Mouse (Mus musculus): ENCODE measurements around the gene Slco1a1. TPM values are rescaled to one million over a fixed set of nuclear protein-coding genes. Genes with fewer than 3 reads are reported as not detected.

The Slco1a1 gene
- polyA plus RNA-seq (2015; fragmentation: Nextera tagmentation; extraction: Ambion mirVana), result not detected in 2 replicates

- H3K4me3 ChIP-seq (ENCODE audit: low read depth, low read length), result no peak within 1 kb of the TSS
- H3K4me1 ChIP-seq (replicated peaks; ENCODE audit: control insufficient read depth, insufficient read depth, low read length), result no peaks in the 10 kb centered on the region
- H3K27me3 ChIP-seq (replicated peaks; ENCODE audit: control insufficient read depth, insufficient read depth, low read length), result no peaks in the 10 kb centered on the region
- no peak within 1 kb of the TSS for H3K27ac ChIP-seq (ENCODE audit: low read depth, low read length)
- H3K4me2 ChIP-seq (replicated peaks; ENCODE audit: low read depth), result no peak within 1 kb of the TSS
- no peak for TF ChIP-seq CTCF (IDR thresholded peaks at IDR 0.05; ENCODE audit: low read depth)
- no peak for ATAC-seq
- H3K9ac ChIP-seq (ENCODE audit: low read depth, low read length), result no peak within 1 kb of the TSS
- H3K36me3 ChIP-seq (ENCODE audit: control insufficient read depth, insufficient read depth), result no peaks in the 10 kb centered on the region
- H3K9me3 ChIP-seq (ENCODE audit: control insufficient read depth), result no peaks in the 10 kb centered on the region
These were observed at the start of gene Slco1a1 for GRCm38 (mm10) chr6:141946862-141947261. Slco1a1 (minus strand) TSS chr6:141946962.

DNA sequence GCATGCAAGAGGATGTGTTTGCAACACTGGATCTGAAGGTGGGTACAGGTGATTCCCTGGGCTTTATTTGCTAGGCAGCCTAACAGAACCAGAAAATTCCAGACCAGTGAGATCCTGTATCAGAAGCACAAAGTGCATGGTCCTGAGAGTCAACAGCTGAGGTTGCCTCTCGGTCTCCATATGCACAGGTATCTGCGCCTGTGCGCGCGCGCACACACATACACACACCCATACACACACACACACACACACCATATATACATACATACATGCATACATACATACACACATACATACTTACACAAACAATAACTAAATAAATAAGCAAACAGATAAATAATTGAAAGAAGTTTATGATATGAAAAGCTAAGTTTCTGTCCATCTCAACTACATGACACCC is 40.0 kb upstream of the Slco1a1 start:
- no peak overlapping the region for H3K4me3 ChIP-seq (ENCODE audit: low read depth, low read length)
- no peak overlapping the region for H3K9ac ChIP-seq (ENCODE audit: low read depth, low read length)
- H3K4me2 ChIP-seq (replicated peaks; ENCODE audit: low read depth), result no peak overlapping the region
- H3K27ac ChIP-seq (ENCODE audit: low read depth, low read length), result no peak overlapping the region
- WGBS, result 96% methylated on average over 6 of the region's 6 CpGs
- TF ChIP-seq CTCF (IDR thresholded peaks at IDR 0.05; ENCODE audit: low read depth), result no peak
- H3K27me3 ChIP-seq (replicated peaks; ENCODE audit: control insufficient read depth, insufficient read depth, low read length), result no peaks in the 10 kb centered on the region
- no peaks in the 10 kb centered on the region for H3K4me1 ChIP-seq (replicated peaks; ENCODE audit: control insufficient read depth, insufficient read depth, low read length)
- H3K9me3 ChIP-seq (ENCODE audit: control insufficient read depth), result no peaks in the 10 kb centered on the region
- H3K36me3 ChIP-seq (ENCODE audit: control insufficient read depth, insufficient read depth), result no peaks in the 10 kb centered on the region
- no peak for ATAC-seq

DNA sequence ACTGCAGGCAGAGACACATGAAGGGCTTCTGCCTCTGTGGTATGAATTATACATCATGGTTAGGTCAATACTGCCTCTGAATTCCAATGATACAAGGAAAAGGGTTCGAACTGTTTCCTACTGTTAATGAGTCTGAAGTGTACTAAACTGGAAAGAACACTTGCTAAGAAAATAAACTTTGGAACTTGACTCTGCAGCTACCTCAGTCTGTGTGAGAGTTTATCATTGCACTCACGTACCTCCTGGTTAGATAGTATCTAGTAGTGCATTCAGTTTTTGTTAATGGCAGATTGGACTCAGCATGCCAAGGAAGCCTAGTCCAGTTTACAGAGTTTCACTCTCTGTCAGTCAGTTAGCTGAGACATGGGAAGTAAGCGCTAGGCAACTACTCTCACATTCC is 37.9 kb upstream of the Slco1a1 start:
- no peak overlapping the region for H3K4me2 ChIP-seq (replicated peaks; ENCODE audit: low read depth)
- H3K9me3 ChIP-seq (ENCODE audit: control insufficient read depth), result no peaks in the 10 kb centered on the region
- no peak overlapping the region for H3K9ac ChIP-seq (ENCODE audit: low read depth, low read length)
- no peak overlapping the region for H3K4me3 ChIP-seq (ENCODE audit: low read depth, low read length)
- no peaks in the 10 kb centered on the region for H3K27me3 ChIP-seq (replicated peaks; ENCODE audit: control insufficient read depth, insufficient read depth, low read length)
- no peak overlapping the region for H3K27ac ChIP-seq (ENCODE audit: low read depth, low read length)
- no peak for TF ChIP-seq CTCF (IDR thresholded peaks at IDR 0.05; ENCODE audit: low read depth)
- no peaks in the 10 kb centered on the region for H3K4me1 ChIP-seq (replicated peaks; ENCODE audit: control insufficient read depth, insufficient read depth, low read length)
- no peak for ATAC-seq
- 65% methylated on average over 3 of the region's 3 CpGs for whole genome bisulfite sequencing
- H3K36me3 ChIP-seq (ENCODE audit: control insufficient read depth, insufficient read depth), result no peaks in the 10 kb centered on the region

GRCm38 (mm10) chr6:141962420-141962819 is 15.7 kb upstream of the Slco1a1 start:
- H3K9me3 ChIP-seq (ENCODE audit: control insufficient read depth), result no peaks in the 10 kb centered on the region
- WGBS, result 59% methylated on average over 1 of the region's 1 CpGs
- H3K27me3 ChIP-seq (replicated peaks; ENCODE audit: control insufficient read depth, insufficient read depth, low read length), result no peaks in the 10 kb centered on the region
- no peak overlapping the region for H3K4me2 ChIP-seq (replicated peaks; ENCODE audit: low read depth)
- TF ChIP-seq CTCF (IDR thresholded peaks at IDR 0.05; ENCODE audit: low read depth), result no peak
- no peak overlapping the region for H3K9ac ChIP-seq (ENCODE audit: low read depth, low read length)
- H3K4me3 ChIP-seq (ENCODE audit: low read depth, low read length), result no peak overlapping the region
- H3K27ac ChIP-seq (ENCODE audit: low read depth, low read length), result no peak overlapping the region
- H3K36me3 ChIP-seq (ENCODE audit: control insufficient read depth, insufficient read depth), result no peaks in the 10 kb centered on the region
- ATAC-seq, result no peak
- no peaks in the 10 kb centered on the region for H3K4me1 ChIP-seq (replicated peaks; ENCODE audit: control insufficient read depth, insufficient read depth, low read length)

DNA sequence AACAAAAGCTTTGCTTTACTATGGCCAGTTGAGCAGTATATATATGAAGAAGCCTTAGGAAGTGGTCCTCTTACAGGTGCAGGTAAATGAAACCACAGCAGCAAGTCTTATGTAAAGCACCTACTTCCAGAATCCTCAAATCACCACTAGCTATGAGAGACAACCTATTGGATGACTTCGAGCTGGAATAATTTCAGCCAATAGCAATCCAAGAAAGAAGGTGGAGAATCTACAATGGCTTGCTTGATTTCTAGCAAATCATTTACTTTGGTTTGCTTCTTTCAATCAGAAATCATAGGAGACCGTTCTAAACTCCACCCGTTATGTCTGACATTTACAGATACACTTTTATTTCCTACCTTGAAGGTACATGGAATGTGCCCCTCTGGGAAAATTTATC is 15.1 kb upstream of the Slco1a1 start:
- Histone ChIP-seq H3K9ac (ENCODE audit: low read depth, low read length) (no peak overlapping the region), H3K27me3 (replicated peaks; ENCODE audit: control insufficient read depth, insufficient read depth, low read length) (no peaks in the 10 kb centered on the region), H3K9me3 (ENCODE audit: control insufficient read depth) (no peaks in the 10 kb centered on the region), H3K4me3 (ENCODE audit: low read depth, low read length) (no peak overlapping the region), H3K36me3 (ENCODE audit: control insufficient read depth, insufficient read depth) (no peaks in the 10 kb centered on the region), H3K4me1 (replicated peaks; ENCODE audit: control insufficient read depth, insufficient read depth, low read length) (no peaks in the 10 kb centered on the region), H3K4me2 (replicated peaks; ENCODE audit: low read depth) (no peak overlapping the region), H3K27ac (ENCODE audit: low read depth, low read length) (no peak overlapping the region)
- 83% methylated on average over 3 of the region's 3 CpGs for WGBS
- no peak for ATAC-seq
- no peak for TF ChIP-seq CTCF (IDR thresholded peaks at IDR 0.05; ENCODE audit: low read depth)

GRCm38 (mm10) chr6:141960482-141960881 is 13.7 kb upstream of the Slco1a1 start:
- Histone ChIP-seq H3K4me3 (ENCODE audit: low read depth, low read length) (no peak overlapping the region), H3K4me2 (replicated peaks; ENCODE audit: low read depth) (no peak overlapping the region), H3K4me1 (replicated peaks; ENCODE audit: control insufficient read depth, insufficient read depth, low read length) (no peaks in the 10 kb centered on the region), H3K9ac (ENCODE audit: low read depth, low read length) (no peak overlapping the region), H3K27ac (ENCODE audit: low read depth, low read length) (no peak overlapping the region), H3K27me3 (replicated peaks; ENCODE audit: control insufficient read depth, insufficient read depth, low read length) (no peaks in the 10 kb centered on the region), H3K9me3 (ENCODE audit: control insufficient read depth) (no peaks in the 10 kb centered on the region), H3K36me3 (ENCODE audit: control insufficient read depth, insufficient read depth) (no peaks in the 10 kb centered on the region)
- ATAC-seq, result no peak
- 41% methylated on average over 5 of the region's 5 CpGs for WGBS
- no peak for TF ChIP-seq CTCF (IDR thresholded peaks at IDR 0.05; ENCODE audit: low read depth)

- H3K27me3 ChIP-seq (replicated peaks; ENCODE audit: control insufficient read depth, insufficient read depth, low read length), result no peaks in the 10 kb centered on the region
- WGBS, result 81% methylated on average over 1 of the region's 1 CpGs
- no peak overlapping the region for H3K4me2 ChIP-seq (replicated peaks; ENCODE audit: low read depth)
- H3K9ac ChIP-seq (ENCODE audit: low read depth, low read length), result no peak overlapping the region
- H3K36me3 ChIP-seq (ENCODE audit: control insufficient read depth, insufficient read depth), result no peaks in the 10 kb centered on the region
- H3K4me1 ChIP-seq (replicated peaks; ENCODE audit: control insufficient read depth, insufficient read depth, low read length), result no peaks in the 10 kb centered on the region
- no peak for ATAC-seq
- no peak overlapping the region for H3K27ac ChIP-seq (ENCODE audit: low read depth, low read length)
- no peaks in the 10 kb centered on the region for H3K9me3 ChIP-seq (ENCODE audit: control insufficient read depth)
- no peak overlapping the region for H3K4me3 ChIP-seq (ENCODE audit: low read depth, low read length)
- no peak for TF ChIP-seq CTCF (IDR thresholded peaks at IDR 0.05; ENCODE audit: low read depth)
These were observed 6.3 kb downstream of the Slco1a1 start for GRCm38 (mm10) chr6:141940451-141940850.

All from intestine, postnatal 0 days (tissue).